Mouse (Mus musculus): ENCODE measurements around the gene Krtap3-1. TPM values are rescaled to one million over a fixed set of nuclear protein-coding genes. Genes with fewer than 3 reads are reported as not detected.

Gene Krtap3-1
- total RNA-seq, 2 experiments from 2014 or later: not detected

- intact Hi-C loops (cut with DNase I): no loop called here
Observed at GRCm38 (mm10) chr11:99539721-99540120, 26.7 kb downstream of the Krtap3-1 start.

DNA sequence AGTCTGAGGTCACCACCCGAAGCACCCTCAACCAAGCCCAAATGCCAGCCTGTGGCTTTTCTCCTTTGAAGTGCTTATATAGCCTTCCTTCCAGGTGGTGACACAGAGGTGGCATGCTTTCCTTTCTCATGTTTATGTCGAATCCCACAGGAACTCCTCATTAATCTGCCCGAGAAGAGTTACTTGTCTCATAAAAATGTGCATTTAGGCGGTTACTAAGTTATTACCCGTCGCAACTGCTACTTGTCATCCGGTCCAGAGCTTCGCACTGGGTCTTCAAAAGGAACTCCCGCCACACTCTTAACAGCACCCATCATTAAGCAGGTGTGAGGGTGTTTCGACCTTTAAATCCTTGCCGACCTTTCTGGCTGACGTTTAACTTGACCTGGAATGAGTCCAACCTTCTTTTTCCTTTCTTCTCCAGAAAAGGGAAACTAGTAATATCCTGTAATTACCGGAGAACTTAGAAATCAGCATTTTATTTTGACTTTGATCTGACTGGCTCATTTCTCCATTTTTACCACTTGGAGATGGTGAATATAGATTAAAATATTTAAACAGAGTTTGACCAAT lies 45.1 kb downstream of the Krtap3-1 start, which contains the start of gene Krt39:
TSS of gene Krt39 (minus strand) at position 51 of the 573 bp plus-strand sequence.
- intact Hi-C loops (cut with DNase I): no loop called here
- no peak for DNase-seq

More at GRCm38 (mm10) chr11:99539721-99540120, 26.7 kb downstream of the Krtap3-1 start:
- peak; percentile 12 to 13 for DNase-seq

Other genes with a start within 250 kb of the Krtap3-1 start
- not detected for gene Krt25, start 243.7 kb downstream of the Krtap3-1 start, total RNA-seq (2021)
- not detected for gene Krt26, start 228.7 kb downstream of the Krtap3-1 start, total RNA-seq (2021)
- gene Krt27, start 215.5 kb downstream of the Krtap3-1 start, total RNA-seq (2021): not detected
- gene Krt28, start 191.7 kb downstream of the Krtap3-1 start, total RNA-seq (2021): not detected
- gene Krt10, start 177.3 kb downstream of the Krtap3-1 start, total RNA-seq (2021): 1 to 10 TPM; 6.8 to 9.7 TPM
- gene Krt12, start 144.4 kb downstream of the Krtap3-1 start, total RNA-seq (2021): not detected
- gene Krt20, start 128.5 kb downstream of the Krtap3-1 start, total RNA-seq (2021): under 1 TPM; 0.26 to 0.30 TPM
- under 1 TPM in 1 of 2 experiments, not detected in 1; 0.17 TPM for gene Krt23, start 73.5 kb downstream of the Krtap3-1 start, total RNA-seq (2021)
- gene Krt39, start 45.3 kb downstream of the Krtap3-1 start, total RNA-seq (2021): not detected
- not detected for gene Krt40, start 23.5 kb downstream of the Krtap3-1 start, total RNA-seq (2021)
- not detected for gene Krtap3-3, start 15.8 kb downstream of the Krtap3-1 start, total RNA-seq (2021)
- gene Krtap3-2, start 9.8 kb downstream of the Krtap3-1 start, total RNA-seq (2021): not detected
- gene Gm11939, start 7.2 kb downstream of the Krtap3-1 start, total RNA-seq (2021): not detected
- not detected for gene Krtap1-5, start 14.4 kb upstream of the Krtap3-1 start, total RNA-seq (2021)
- not detected for gene Krtap1-4, start 17.0 kb upstream of the Krtap3-1 start, total RNA-seq (2021)
- gene Krtap1-3, start 24.7 kb upstream of the Krtap3-1 start, total RNA-seq (2021): not detected
- gene Krtap9-3, start 31.5 kb upstream of the Krtap3-1 start, total RNA-seq (2021): not detected
- not detected for gene Gm11938, start 36.7 kb upstream of the Krtap3-1 start, total RNA-seq (2021)
- not detected for gene Gm11937, start 43.6 kb upstream of the Krtap3-1 start, total RNA-seq (2021)
- gene Krtap2-4, start 48.2 kb upstream of the Krtap3-1 start, total RNA-seq (2021): not detected
- gene Gm11562, start 53.8 kb upstream of the Krtap3-1 start, total RNA-seq (2021): not detected
- not detected for gene Krtap4-1, start 61.6 kb upstream of the Krtap3-1 start, total RNA-seq (2021)
- gene Krtap4-2, start 68.5 kb upstream of the Krtap3-1 start, total RNA-seq (2021): not detected
- gene Krtap4-7, start 77.5 kb upstream of the Krtap3-1 start, total RNA-seq (2021): not detected
- gene Gm11555, start 83.6 kb upstream of the Krtap3-1 start, total RNA-seq (2021): not detected
- not detected for gene Gm11563, start 92.3 kb upstream of the Krtap3-1 start, total RNA-seq (2021)
- not detected for gene Krtap4-6, start 99.3 kb upstream of the Krtap3-1 start, total RNA-seq (2021)
- not detected for gene Gm14190, start 124.1 kb upstream of the Krtap3-1 start, total RNA-seq (2021)
- not detected for gene Gm14180, start 167.7 kb upstream of the Krtap3-1 start, total RNA-seq (2021)
- gene Gm11595, start 206.3 kb upstream of the Krtap3-1 start, total RNA-seq (2021): not detected
- not detected for gene Krtap4-8, start 214.1 kb upstream of the Krtap3-1 start, total RNA-seq (2021)
- not detected for gene Krtap4-9, start 218.6 kb upstream of the Krtap3-1 start, total RNA-seq (2021)
- not detected for gene Gm11596, start 226.8 kb upstream of the Krtap3-1 start, total RNA-seq (2021)
- gene Gm11569, start 232.3 kb upstream of the Krtap3-1 start, total RNA-seq (2021): not detected
- not detected for gene Gm11554, start 237.8 kb upstream of the Krtap3-1 start, total RNA-seq (2021)
- not detected for gene Krtap4-13, start 243.3 kb upstream of the Krtap3-1 start, total RNA-seq (2021)
- not detected for gene Gm11564, start 249.0 kb upstream of the Krtap3-1 start, total RNA-seq (2021)

All from heart, postnatal 10 days (tissue).